Mouse (Mus musculus) inflammation-experienced regulatory T-cells, adult 16 weeks (primary cell): ENCODE results near the gene Bahcc1. TPM values are rescaled to one million over a fixed set of nuclear protein-coding genes. Genes with fewer than 3 reads are reported as not detected.

Experiments
- polyA plus RNA-seq: library from polyadenylated mRNA; unstranded; fragments of 100-300 nt; shearing (Covaris generic); gene quantifications from one replicate; pipeline ENCODE4 v1.2.1, GENCODE M21; 2017

Gene Bahcc1
- not detected for polyA plus RNA-seq

GRCm38 (mm10) chr11:120232230-120233097 is at the start of gene Bahcc1:
TSS of gene Bahcc1 (plus strand) at chr11:120232947.

Other genes starting within 250 kb of the Bahcc1 start
- gene Aatk, start 185.8 kb upstream of the Bahcc1 start, polyA plus RNA-seq = 0.05 TPM
- 3.5 TPM for gene Cep131, start 146.1 kb upstream of the Bahcc1 start, polyA plus RNA-seq
- 33.5 TPM for gene Tepsin, start 134.2 kb upstream of the Bahcc1 start, polyA plus RNA-seq
- 100.0 TPM for gene Ndufaf8, start 134.0 kb upstream of the Bahcc1 start, polyA plus RNA-seq
- gene Slc38a10, start 81.6 kb upstream of the Bahcc1 start, polyA plus RNA-seq = 160 TPM
- 2,711 TPM for gene Actg1, start 115.6 kb downstream of the Bahcc1 start, polyA plus RNA-seq
- gene Fscn2, start 128.6 kb downstream of the Bahcc1 start, polyA plus RNA-seq = not detected
- gene Faap100, start 145.8 kb downstream of the Bahcc1 start, polyA plus RNA-seq = 32.1 TPM
- gene Nploc4, start 204.8 kb downstream of the Bahcc1 start, polyA plus RNA-seq = 13.7 TPM
- not detected for gene Tspan10, start 209.7 kb downstream of the Bahcc1 start, polyA plus RNA-seq
- gene Pde6g, start 220.6 kb downstream of the Bahcc1 start, polyA plus RNA-seq = 0.68 TPM
- 11.5 TPM for gene Oxld1, start 225.1 kb downstream of the Bahcc1 start, polyA plus RNA-seq
- gene Ccdc137, start 225.2 kb downstream of the Bahcc1 start, polyA plus RNA-seq = 55.1 TPM
- gene Arl16, start 234.7 kb downstream of the Bahcc1 start, polyA plus RNA-seq = 47.8 TPM